Mouse (Mus musculus): ENCODE measurements around the gene Wnt3a. TPM values are rescaled to one million over a fixed set of nuclear protein-coding genes. Genes with fewer than 3 reads are reported as not detected.

Wnt3a gene
- polyA plus RNA-seq, 1 experiment from 2014 or later = 12.6 TPM

DNA sequence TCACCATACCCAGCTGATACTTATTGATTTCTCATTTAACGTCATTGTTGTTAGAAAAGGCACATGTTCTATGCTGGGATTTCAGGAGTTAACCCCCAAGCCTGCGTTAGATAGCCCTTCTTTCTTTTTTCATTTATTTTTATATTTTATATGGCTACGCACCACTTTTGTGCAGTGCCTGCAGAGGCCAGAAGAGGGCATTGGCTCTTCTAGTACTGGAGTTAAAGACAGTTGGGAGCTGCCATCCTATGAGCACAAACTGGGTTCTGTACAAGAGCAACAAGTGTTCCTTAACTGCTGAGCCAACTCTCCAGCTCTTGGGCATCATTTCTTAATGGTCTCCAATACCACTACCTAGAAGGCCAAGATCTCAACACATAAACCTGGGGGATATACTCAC is 9.6 kb upstream of the Wnt3a start:
- Histone ChIP-seq H3K4me1 (ENCODE audit: insufficient read depth, low read depth, low read length) (no peaks in the 10 kb centered on the region), H3K27me3 (replicated peaks; ENCODE audit: insufficient read depth, low read length) (peaks cover 11% of the 10 kb centered on the region), H3K9me3 (ENCODE audit: low read length) (no peaks in the 10 kb centered on the region), H3K4me3 (ENCODE audit: low read depth, low read length) (no peak overlapping the region), H3K9ac (replicated peaks; ENCODE audit: low read depth) (no peak overlapping the region), H3K4me2 (replicated peaks; ENCODE audit: low read depth, low read length) (no peak overlapping the region), H3K27ac (ENCODE audit: low read length) (no peak overlapping the region), H3K36me3 (ENCODE audit: insufficient read depth, low read length) (no peaks in the 10 kb centered on the region)
- whole genome bisulfite sequencing = 15% methylated on average over 3 of the region's 3 CpGs
- ATAC-seq = no peak
- DNase-seq (ENCODE audit: low spot score) = peak; percentile 68
- no peak for TF ChIP-seq EP300 (IDR thresholded peaks at IDR 0.05)
- TF ChIP-seq CTCF (IDR thresholded peaks at IDR 0.05) = peak; percentile 69

DNA sequence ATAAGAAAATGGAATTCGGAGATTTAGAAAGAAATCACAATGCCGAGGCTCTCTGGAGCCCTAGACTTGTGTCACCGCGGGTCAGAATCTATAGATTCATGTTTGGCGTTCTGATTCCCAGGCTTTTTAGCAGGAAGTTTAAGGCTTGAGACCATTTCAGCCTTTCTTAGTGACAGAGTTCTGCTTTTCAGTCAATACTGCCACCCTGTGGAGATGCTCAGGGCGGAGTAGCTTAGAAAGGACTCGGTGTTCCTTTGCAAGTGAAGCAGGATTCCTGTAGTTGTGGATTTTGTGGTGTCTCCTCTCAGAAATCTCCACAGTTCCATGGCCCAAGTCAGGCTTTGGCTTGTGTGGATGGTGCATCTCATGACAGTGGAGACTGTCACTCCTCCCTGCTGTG is 7.4 kb upstream of the Wnt3a start:
- Histone ChIP-seq H3K27ac (ENCODE audit: low read length) (no peak overlapping the region), H3K4me1 (ENCODE audit: insufficient read depth, low read depth, low read length) (no peaks in the 10 kb centered on the region), H3K27me3 (replicated peaks; ENCODE audit: insufficient read depth, low read length) (peaks cover 10% of the 10 kb centered on the region; the same call in 1 of the 2 replicates), H3K9ac (replicated peaks; ENCODE audit: low read depth) (no peak overlapping the region), H3K9me3 (ENCODE audit: low read length) (no peaks in the 10 kb centered on the region), H3K36me3 (ENCODE audit: insufficient read depth, low read length) (no peaks in the 10 kb centered on the region), H3K4me3 (ENCODE audit: low read depth, low read length) (no peak overlapping the region), H3K4me2 (replicated peaks; ENCODE audit: low read depth, low read length) (no peak overlapping the region)
- ATAC-seq = peak; percentile 43
- no peak for TF ChIP-seq EP300 (IDR thresholded peaks at IDR 0.05)
- peak; percentile 89 for TF ChIP-seq CTCF (IDR thresholded peaks at IDR 0.05)
- DNase-seq (ENCODE audit: low spot score) = peak; percentile 87
- 15% methylated on average over 7 of the region's 7 CpGs for WGBS

GRCm38 (mm10) chr11:59293616-59294015 is 3.1 kb upstream of the Wnt3a start:
- H3K27me3 ChIP-seq (replicated peaks; ENCODE audit: insufficient read depth, low read length) = peaks cover 37% of the 10 kb centered on the region
- no peaks in the 10 kb centered on the region for H3K36me3 ChIP-seq (ENCODE audit: insufficient read depth, low read length)
- ATAC-seq (peak; percentile 43), DNase-seq (ENCODE audit: low spot score) (peak; percentile 79)
- H3K27ac ChIP-seq (ENCODE audit: low read length) = no peak overlapping the region
- peak; percentile 95 for TF ChIP-seq CTCF (IDR thresholded peaks at IDR 0.05)
- no peak for TF ChIP-seq EP300 (IDR thresholded peaks at IDR 0.05)
- H3K4me1 ChIP-seq (ENCODE audit: insufficient read depth, low read depth, low read length) = no peaks in the 10 kb centered on the region
- H3K9me3 ChIP-seq (ENCODE audit: low read length) = no peaks in the 10 kb centered on the region
- no peak overlapping the region for H3K4me3 ChIP-seq (ENCODE audit: low read depth, low read length)
- no peak overlapping the region for H3K9ac ChIP-seq (replicated peaks; ENCODE audit: low read depth)
- WGBS = 22% methylated on average over 7 of the region's 7 CpGs
- no peak overlapping the region for H3K4me2 ChIP-seq (replicated peaks; ENCODE audit: low read depth, low read length)

- H3K27ac ChIP-seq (ENCODE audit: low read length) = no peak overlapping the region; the same call in 1 of the 2 replicates
- no peaks in the 10 kb centered on the region for H3K9me3 ChIP-seq (ENCODE audit: low read length)
- peak; percentile 42 for ATAC-seq
- DNase-seq (ENCODE audit: low spot score) = no peak
- peak overlapping the region; percentile 33 for H3K4me3 ChIP-seq (ENCODE audit: low read depth, low read length)
- TF ChIP-seq CTCF (IDR thresholded peaks at IDR 0.05) = no peak
- no peak for TF ChIP-seq EP300 (IDR thresholded peaks at IDR 0.05)
- H3K9ac ChIP-seq (replicated peaks; ENCODE audit: low read depth) = no peak overlapping the region
- no peaks in the 10 kb centered on the region for H3K36me3 ChIP-seq (ENCODE audit: insufficient read depth, low read length)
- H3K4me2 ChIP-seq (replicated peaks; ENCODE audit: low read depth, low read length) = peak overlapping the region; percentile 58
- H3K27me3 ChIP-seq (replicated peaks; ENCODE audit: insufficient read depth, low read length) = peaks cover 61% of the 10 kb centered on the region
- H3K4me1 ChIP-seq (ENCODE audit: insufficient read depth, low read depth, low read length) = no peaks in the 10 kb centered on the region
- WGBS = 1% methylated on average over 23 of the region's 25 CpGs
Measured at GRCm38 (mm10) chr11:59289706-59290105, 846 bp downstream of the Wnt3a start.

GRCm38 (mm10) chr11:59284146-59284545 is 6.4 kb downstream of the Wnt3a start:
- H3K27ac ChIP-seq (ENCODE audit: low read length) = no peak overlapping the region
- H3K27me3 ChIP-seq (replicated peaks; ENCODE audit: insufficient read depth, low read length) = peaks cover 29% of the 10 kb centered on the region
- DNase-seq (ENCODE audit: low spot score) = no peak
- no peak for ATAC-seq
- H3K9me3 ChIP-seq (ENCODE audit: low read length) = no peaks in the 10 kb centered on the region
- no peak overlapping the region for H3K9ac ChIP-seq (replicated peaks; ENCODE audit: low read depth)
- no peaks in the 10 kb centered on the region for H3K4me1 ChIP-seq (ENCODE audit: insufficient read depth, low read depth, low read length)
- H3K36me3 ChIP-seq (ENCODE audit: insufficient read depth, low read length) = no peaks in the 10 kb centered on the region
- H3K4me3 ChIP-seq (ENCODE audit: low read depth, low read length) = no peak overlapping the region
- no peak for TF ChIP-seq EP300 (IDR thresholded peaks at IDR 0.05)
- no peak for TF ChIP-seq CTCF (IDR thresholded peaks at IDR 0.05)
- H3K4me2 ChIP-seq (replicated peaks; ENCODE audit: low read depth, low read length) = no peak overlapping the region
- 19% methylated on average over 14 of the region's 14 CpGs for WGBS

DNA sequence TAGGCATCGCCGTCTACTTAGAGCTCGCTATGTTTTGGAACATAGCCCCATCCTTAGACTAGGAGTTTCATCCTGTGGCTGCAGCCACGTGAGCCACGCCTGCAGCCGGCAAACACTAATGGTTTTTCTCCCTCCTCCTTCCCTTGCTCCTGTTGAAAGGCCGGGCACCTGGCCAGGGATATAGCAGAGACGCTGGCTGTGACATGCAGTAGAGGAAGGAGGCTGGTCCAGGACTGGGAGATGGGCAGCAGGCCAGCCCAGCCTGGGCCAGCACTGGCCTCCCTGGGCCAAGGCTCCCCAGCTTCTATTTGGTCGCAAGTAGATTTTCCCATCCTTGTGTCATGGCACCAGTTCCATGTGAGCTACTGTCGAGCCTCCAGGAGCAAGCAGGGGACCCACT is 7.6 kb downstream of the Wnt3a start:
- no peak for TF ChIP-seq CTCF (IDR thresholded peaks at IDR 0.05)
- TF ChIP-seq EP300 (IDR thresholded peaks at IDR 0.05) = no peak
- Histone ChIP-seq H3K9ac (replicated peaks; ENCODE audit: low read depth) (no peak overlapping the region), H3K4me2 (replicated peaks; ENCODE audit: low read depth, low read length) (no peak overlapping the region), H3K27me3 (replicated peaks; ENCODE audit: insufficient read depth, low read length) (peaks cover 17% of the 10 kb centered on the region), H3K9me3 (ENCODE audit: low read length) (no peaks in the 10 kb centered on the region), H3K4me3 (ENCODE audit: low read depth, low read length) (no peak overlapping the region), H3K27ac (ENCODE audit: low read length) (no peak overlapping the region), H3K4me1 (ENCODE audit: insufficient read depth, low read depth, low read length) (no peaks in the 10 kb centered on the region), H3K36me3 (ENCODE audit: insufficient read depth, low read length) (no peaks in the 10 kb centered on the region)
- peak; percentile 58 for DNase-seq (ENCODE audit: low spot score)
- 40% methylated on average over 10 of the region's 10 CpGs for WGBS
- ATAC-seq = peak; percentile 62

DNA sequence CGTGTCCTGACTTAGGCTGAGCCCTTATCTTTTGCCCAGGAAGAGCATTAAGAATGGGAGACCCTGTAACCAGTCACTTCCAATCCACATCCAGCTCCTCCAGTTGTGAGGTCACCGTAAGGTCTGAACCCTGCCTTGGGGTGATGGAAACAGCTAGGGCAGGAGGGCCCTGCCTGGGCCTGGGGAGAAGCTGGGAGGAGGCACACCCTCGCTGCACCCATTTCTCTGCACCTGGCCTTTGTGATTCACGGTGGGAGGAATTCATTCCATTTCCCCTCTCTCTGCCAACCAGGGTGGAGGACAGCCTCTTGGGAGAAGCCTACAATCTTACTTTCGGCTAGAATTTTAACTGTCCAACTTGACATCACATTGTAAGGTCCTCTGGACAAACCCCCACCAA is 8.4 kb downstream of the Wnt3a start:
- DNase-seq (ENCODE audit: low spot score) = no peak
- no peak for ATAC-seq
- Histone ChIP-seq H3K4me2 (replicated peaks; ENCODE audit: low read depth, low read length) (no peak overlapping the region), H3K4me3 (ENCODE audit: low read depth, low read length) (no peak overlapping the region), H3K9ac (replicated peaks; ENCODE audit: low read depth) (no peak overlapping the region), H3K4me1 (ENCODE audit: insufficient read depth, low read depth, low read length) (no peaks in the 10 kb centered on the region), H3K27ac (ENCODE audit: low read length) (no peak overlapping the region), H3K27me3 (replicated peaks; ENCODE audit: insufficient read depth, low read length) (peaks cover 12% of the 10 kb centered on the region; the same call in 1 of the 2 replicates), H3K9me3 (ENCODE audit: low read length) (no peaks in the 10 kb centered on the region), H3K36me3 (ENCODE audit: insufficient read depth, low read length) (no peaks in the 10 kb centered on the region)
- TF ChIP-seq CTCF (IDR thresholded peaks at IDR 0.05) (no peak), EP300 (IDR thresholded peaks at IDR 0.05) (no peak)
- WGBS = 61% methylated on average over 5 of the region's 5 CpGs

All from lung, postnatal 0 days (tissue).